Mouse (Mus musculus) large intestine, adult 2 months (tissue): ENCODE results near the gene Cacnb1. TPM values are rescaled to one million over a fixed set of nuclear protein-coding genes. Genes with fewer than 3 reads are reported as not detected.

Experiments
- DNase-seq: peaks from one replicate; pipeline ENCODE4 v3.0.0-alpha.2; 2012; ENCODE audit warnings: low read depth, low spot score
- WGBS: fragments of 180-500 bp; shearing (Covaris S2); methylation state at CpG from one replicate; pipeline ENCODE4 v1.1.7; 2018; 5-methylcytosine and 5-hydroxymethylcytosine counted together
- polyA plus RNA-seq: library from polyadenylated mRNA; depleted of rRNA; stranded (reverse); fragments of >200 nt; gene quantifications from 2 replicates; pipeline ENCODE4 v1.2.3, GENCODE M21; 2012

Gene Cacnb1
- polyA plus RNA-seq, 1 experiment: 3.9 TPM

DNA sequence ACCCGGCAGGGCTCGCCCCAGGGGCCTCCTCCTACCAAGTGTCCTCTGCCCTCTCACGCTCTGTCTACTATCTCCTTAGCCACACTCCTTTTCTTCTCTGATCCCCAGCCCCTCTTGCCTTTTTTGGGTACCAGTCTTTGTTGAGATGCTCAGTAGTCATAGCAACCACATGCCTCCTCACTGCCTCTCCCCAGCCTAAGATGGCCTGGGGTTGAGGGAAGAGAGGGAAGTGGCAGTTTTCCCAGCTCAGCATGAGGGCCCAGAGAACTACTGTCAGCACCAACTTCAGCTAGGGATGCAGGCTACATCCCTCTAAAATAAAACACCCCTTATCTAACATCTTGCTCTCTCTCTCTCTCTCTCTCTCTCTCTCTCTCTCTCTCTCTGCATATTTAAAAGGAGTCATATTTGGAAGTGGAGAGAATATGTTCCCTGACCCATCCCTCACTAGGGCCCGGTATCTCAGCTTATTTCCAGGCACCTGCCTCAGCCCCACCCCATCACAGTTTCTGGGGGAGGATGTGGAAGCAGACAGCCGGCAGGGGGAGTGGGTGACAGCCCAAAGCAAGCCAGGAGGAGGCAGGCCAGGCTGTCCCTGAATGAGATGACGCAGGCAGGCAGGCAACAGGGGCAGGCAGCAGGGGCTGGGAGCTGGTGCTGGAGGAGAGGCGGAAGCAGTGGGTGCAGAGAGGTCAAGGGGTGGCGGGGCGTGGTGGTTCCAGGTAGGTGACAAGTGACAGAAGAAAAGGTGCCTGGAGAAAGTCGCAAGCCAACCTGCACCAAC lies 3.8 kb downstream of the Cacnb1 start:
- WGBS: 40% methylated on average over 10 of the region's 10 CpGs
- no peak for DNase-seq

DNA sequence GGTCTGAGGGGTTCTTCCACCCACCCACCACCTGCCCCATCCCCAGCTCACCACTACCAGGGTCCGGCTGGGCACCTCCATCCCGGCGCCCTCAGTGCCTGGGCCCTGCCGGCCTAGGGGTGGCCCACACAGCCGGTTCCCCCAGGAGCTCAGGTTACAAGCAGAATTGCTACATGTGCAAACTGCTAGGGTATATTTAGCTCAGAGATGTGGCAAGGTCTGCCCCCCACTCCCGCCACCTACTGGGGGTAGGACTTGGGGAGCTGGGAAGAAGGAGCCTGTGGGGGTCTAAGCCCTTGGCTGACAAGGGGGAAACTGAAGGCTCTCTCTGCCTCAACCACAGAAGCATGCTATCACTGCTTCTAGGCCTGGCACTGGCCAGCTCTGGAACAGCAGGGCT lies 4.6 kb downstream of the Cacnb1 start:
- 88% methylated on average over 6 of the region's 6 CpGs for WGBS
- DNase-seq: no peak

DNA sequence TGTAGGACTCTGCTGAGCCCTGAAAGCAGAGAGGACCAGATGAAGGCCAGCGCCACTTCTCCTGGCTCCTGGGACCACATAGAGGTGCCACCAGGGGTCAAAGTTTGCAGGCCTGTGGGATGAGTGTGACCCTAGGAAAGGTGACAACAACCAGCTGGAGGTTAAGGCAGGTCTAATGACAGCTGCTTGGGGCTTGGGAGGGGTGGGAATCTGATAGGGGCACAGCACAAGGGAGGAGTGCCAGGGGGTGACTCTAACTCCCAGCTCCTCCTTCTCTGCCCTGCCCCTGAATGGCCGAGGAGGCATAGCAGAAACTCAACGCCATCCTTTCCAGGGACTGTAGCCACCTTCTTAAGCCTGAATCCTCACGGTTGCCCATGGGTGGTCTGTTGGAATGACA lies 6.0 kb downstream of the Cacnb1 start:
- WGBS: 91% methylated on average over 4 of the region's 4 CpGs
- no peak for DNase-seq

DNA sequence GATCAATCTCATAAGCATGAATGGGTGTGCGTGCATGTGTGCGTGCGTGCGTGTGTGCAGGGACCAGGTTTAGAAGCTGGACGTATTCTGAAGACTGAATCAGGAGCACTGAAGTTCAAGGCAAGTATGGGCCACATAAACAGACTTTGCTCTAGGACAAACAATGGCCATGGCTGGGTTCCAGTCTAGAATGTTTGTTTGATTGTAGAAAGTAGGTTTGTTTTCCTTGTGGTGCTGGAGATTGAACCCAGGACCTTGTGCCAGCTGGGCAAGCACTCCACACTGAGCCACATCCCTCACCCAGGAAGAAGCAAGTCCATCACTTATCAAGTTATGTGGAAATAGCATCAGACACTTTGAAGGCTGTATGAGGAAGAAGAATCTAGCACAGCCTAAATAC lies 6.7 kb downstream of the Cacnb1 start:
- DNase-seq: no peak
- 62% methylated on average over 5 of the region's 5 CpGs for WGBS

DNA sequence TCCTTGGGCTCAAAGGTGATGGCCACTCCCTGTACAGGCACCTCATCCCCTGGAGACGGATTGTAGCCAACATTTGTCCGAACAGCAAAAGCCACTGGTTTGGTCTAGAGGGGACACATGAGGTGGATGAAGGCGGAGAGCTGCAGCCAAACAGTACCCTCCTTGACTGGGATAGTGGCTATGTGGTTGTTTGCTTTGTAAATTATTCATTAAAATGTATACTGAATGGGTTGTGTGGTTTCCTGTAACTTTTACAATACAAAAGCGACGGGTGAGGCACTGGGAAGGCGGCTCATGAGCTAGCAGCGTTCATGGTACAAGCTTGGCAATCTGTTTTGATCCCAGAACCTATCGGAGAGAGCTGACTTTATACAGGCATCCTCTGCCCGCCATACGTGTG lies 10.0 kb downstream of the Cacnb1 start:
- WGBS: 36% methylated on average over 10 of the region's 10 CpGs
- no peak for DNase-seq

DNA sequence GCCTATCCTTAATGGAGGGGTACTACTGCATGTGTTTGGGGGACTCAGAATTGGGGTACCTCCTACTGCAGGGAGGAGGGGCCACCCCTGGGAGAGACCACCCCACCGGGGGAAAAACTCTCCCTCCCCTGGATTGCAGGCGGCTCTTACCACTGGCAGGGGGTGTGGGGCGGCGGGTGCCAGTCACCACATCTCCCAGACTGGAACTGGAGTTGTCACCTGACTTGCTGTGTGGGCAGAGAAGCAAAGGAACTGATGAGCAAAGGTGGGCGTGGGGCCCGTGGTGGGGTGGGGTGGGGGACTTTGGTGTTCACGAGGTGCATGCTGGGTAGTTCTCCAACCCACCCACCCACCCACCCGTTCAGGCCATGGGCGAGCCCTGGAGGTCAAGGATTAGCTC lies 11.1 kb downstream of the Cacnb1 start:
- 68% methylated on average over 9 of the region's 9 CpGs for WGBS
- no peak for DNase-seq

DNA sequence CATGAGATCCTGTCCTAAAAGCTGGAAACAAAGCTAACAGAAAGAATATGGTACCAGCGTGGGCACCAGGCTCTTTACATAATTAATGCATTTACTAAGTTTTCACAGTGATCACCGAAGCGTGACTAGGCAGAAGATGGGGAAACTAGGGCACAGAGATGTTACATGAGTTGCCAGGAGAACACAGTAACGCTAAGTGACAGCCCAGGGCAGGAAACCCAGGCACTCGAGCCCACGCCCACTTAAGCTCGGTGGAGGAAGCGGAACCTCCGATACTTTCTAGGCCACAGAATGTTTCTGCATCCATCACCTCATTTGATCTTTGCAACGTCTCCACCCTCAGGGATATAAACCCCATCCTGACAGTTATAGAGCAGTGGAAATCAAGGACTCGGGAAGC lies 14.7 kb downstream of the Cacnb1 start:
- DNase-seq: no peak
- WGBS: 64% methylated on average over 11 of the region's 11 CpGs

DNA sequence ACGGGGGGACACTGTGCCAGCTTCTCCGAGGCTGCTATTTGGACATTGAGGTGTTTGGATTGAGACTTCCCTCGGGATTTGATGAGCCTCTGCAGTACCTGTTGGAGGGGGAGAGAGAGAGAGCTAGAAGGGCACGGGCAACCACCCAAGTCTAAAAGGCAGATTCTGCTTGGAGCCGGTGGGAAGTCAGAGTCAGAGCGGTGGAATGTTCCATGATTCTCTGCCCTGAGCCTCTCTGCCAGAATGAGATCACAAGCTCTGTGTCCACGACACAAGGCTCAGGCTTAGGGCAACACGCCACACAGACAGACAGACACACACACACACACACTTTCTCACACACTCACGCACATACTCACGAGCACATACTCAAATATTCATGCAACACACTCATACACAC lies 17.1 kb downstream of the Cacnb1 start:
- 67% methylated on average over 10 of the region's 10 CpGs for WGBS
- DNase-seq: no peak

DNA sequence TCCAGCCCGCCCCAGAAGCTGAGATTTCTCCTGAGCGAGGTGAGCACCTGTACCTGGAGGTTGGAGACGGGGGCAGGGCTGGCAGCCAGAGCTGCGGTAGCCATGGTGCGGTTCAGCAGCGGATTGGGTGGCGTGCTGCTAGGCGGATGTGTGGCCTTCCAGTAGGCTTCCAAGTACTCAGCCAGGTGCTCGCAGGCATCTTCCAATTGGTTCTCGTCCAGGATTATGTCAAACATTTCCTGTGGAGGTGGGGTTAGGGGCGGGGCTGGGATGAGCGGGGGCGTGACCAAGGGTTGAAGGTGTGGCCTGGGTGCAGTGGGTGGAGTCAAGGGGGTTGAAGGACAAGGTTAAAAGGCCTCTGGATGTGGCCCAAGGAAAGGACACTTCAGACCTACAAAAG lies 17.8 kb downstream of the Cacnb1 start:
- WGBS: 51% methylated on average over 13 of the region's 13 CpGs

DNA sequence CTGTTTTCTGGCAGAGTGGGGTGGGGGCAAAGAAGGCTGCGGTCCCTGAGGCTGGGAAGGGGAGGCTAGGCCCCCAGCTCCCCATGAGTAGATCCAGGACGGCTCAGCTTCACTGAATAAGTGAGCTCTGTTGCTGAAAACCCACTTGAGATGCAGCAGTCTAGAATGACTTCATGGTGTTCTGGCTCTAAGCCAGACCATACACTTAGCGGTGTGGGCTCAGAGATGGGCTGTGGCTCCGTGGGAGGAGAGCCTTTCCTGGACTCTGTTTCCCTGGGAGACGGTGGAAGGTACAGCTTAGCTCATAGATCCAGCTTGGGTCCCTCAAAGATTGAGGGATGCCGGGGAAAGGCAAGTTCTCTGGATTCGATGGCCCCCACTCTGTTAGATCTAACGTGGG lies 18.7 kb downstream of the Cacnb1 start:
- no peak for DNase-seq
- 73% methylated on average over 8 of the region's 8 CpGs for WGBS

More for the DNA sequence above, 17.8 kb downstream of the Cacnb1 start:
- DNase-seq: no peak

DNA sequence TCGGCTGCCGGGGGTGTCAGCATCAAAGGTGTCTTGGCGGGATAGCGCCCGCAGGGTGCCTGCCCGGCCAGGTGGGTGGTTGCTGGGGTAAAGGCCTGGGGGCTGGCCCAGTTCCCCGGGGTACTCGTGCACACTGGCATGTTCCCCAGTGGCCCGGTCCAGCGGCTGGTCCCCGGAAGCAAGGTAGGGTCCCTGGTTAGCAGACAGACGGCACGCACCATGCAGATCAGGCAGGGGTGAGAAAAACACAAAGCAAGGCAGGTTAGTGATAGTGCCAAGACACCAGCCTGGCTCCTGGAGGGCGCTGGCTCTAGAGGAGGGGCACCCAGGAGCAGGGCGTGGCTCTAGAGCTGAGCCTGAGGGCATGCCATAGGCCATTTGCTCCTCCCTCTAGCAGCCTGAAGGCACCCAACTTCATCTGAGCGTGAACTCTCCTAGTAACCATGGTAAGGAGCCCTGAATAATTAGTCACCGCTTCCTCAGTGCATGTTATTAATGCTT lies 19.6 kb downstream of the Cacnb1 start:
- 49% methylated on average over 17 of the region's 17 CpGs for WGBS
- DNase-seq: no peak

DNA sequence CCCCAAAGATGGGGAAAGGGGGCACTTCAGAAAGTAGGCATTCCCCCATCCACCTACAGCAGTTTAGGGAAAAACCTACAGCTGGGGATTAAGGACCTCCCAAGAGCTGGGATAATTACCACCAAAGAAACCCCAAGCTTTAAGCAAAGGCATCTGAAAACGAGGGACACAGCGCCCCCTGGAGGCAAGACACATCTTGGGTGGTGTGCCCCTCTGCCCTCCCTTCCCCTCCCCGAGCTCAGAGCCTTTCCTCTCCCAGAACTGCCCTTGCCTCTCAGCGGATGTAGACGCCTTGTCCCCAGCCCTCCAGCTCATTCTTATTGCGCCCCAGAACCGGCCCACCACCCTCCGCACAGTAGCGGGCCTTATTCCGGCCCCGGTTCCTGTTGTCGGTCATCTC lies 20.2 kb downstream of the Cacnb1 start:
- no peak for DNase-seq
- 20% methylated on average over 12 of the region's 12 CpGs for WGBS

DNA sequence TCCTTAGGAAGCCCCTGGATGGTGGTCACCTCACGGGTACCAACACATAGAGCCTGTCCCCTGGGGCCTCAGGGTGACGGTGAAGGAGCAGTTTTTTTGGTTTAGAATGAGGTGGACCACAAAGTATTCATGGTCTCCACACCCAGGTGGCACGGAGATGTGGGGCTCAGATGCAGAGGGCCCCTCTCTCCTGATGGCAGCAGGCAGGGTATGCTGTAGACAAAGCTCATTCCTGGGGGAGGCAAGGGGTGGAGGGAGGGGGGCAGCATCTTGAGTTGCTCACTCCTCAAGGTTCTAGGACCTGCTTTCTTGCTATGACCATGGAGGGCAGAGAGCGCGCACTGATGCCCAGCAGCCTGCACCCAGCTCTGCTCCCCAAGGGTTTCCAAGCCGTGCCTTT lies 20.8 kb downstream of the Cacnb1 start:
- DNase-seq: no peak
- 60% methylated on average over 6 of the region's 6 CpGs for WGBS

DNA sequence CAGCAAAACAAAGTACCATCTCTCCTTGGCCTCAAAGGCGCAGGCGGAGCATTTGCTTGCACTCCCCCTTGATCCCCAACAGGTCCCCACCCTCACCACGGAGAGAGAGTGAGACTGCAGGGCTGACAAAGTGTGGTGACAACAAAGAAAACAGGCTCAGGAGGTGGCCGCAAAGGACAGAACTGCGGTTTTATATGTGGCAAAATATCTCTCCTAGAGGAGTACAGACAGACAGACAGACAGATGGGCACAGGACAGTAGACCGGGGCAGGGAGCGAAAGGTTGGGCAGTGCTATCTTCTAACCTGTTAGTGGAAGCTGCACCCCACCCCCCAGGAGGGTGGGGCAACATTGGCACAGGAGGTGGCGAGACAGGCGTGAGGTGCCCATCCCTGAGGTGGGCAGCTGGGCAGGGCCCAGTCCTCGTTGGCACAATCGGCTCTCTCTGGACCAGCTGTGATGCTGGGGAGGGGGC lies 21.4 kb downstream of the Cacnb1 start:
- 14% methylated on average over 11 of the region's 11 CpGs for WGBS
- no peak for DNase-seq

DNA sequence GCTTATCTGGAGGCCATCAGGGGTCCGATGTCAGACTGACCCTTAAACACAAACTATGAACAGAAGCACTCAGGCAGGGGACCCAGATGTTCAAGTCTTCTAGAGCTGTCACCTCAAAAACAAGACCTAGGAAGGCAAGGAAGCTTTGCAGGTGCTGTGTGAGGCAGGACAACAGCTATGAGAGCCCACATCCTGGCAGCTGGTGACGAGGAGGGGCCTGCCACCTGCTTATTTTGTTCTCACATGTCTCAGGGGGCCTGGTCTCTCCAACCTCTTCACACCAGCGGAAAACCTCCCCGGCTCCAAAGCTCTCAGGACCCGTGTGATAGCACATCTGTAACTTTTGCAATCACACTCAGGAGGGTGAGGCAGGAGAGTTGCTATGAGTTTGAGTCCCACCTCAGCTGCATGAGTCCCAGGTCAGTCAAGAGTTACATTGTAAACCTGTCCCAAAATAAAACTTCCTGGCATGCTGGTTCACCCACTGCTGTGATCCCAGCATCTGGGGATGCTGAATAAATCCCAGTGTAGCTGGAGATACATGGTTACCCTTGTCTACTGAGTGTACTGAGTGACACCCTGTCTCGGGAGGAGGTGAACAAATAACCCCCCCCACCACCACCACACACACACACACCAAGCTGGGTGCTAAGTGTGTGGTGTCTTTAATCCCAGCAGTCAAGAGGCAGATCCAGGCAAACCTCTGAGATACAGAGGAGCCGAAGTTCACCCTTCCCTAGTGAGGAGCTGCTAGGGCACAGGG lies 22.3 kb downstream of the Cacnb1 start:
- DNase-seq: no peak
- 32% methylated on average over 7 of the region's 7 CpGs for WGBS

DNA sequence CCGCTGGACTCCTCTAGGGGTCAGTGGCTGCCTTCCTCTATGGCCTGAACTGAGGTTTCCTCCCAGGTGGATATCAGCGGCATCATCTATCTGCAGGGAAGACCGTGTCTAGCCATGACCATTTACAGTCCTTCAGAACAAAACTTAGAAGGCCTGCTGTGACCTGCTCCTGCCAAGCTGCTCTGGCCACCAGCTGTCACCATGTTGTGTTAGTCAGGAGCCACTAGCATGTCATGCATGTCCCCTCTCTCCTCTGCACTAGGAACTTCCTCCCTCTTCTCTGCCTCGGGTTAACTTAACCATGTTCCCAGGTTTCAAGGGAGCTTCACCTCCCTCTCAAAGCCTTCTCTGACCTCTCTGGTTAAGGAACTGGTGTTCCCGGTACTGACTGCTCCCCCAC lies 23.1 kb downstream of the Cacnb1 start:
- WGBS: 51% methylated on average over 5 of the region's 5 CpGs
- DNase-seq: no peak

DNA sequence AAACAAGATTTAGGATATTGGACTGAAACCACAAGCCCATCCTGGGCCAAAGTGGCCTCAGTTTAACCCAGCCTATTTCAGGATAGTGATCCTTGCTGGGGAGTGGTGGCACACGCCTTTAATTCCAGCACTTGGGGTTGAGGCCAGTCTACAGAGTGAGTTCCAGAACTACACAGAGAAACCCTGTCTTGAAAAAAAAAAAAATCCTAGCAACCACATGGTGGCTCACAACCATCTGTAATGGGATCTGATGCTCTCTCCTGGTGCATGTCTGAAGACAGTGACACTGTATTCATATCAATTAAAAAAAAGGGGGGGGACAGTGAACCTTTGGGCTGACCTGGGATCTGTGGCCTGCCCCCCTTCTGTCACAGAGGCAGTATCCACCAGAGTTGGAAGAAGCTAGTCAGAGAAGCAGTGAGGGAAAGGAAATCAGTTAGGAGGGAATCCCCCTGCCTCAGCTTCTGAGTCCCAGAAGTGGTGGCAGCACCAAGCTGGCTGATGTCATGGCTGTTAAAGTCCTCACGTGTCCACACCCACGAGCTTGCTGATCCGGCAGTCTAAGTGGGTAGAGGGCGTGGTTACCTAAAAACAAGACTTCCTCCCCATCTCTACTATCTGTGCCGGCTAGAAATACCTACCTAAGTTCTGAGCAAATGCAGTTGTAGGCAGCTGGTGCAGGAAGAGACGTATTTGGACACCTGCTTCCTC lies 23.8 kb downstream of the Cacnb1 start:
- 25% methylated on average over 7 of the region's 7 CpGs for WGBS
- no peak for DNase-seq

DNA sequence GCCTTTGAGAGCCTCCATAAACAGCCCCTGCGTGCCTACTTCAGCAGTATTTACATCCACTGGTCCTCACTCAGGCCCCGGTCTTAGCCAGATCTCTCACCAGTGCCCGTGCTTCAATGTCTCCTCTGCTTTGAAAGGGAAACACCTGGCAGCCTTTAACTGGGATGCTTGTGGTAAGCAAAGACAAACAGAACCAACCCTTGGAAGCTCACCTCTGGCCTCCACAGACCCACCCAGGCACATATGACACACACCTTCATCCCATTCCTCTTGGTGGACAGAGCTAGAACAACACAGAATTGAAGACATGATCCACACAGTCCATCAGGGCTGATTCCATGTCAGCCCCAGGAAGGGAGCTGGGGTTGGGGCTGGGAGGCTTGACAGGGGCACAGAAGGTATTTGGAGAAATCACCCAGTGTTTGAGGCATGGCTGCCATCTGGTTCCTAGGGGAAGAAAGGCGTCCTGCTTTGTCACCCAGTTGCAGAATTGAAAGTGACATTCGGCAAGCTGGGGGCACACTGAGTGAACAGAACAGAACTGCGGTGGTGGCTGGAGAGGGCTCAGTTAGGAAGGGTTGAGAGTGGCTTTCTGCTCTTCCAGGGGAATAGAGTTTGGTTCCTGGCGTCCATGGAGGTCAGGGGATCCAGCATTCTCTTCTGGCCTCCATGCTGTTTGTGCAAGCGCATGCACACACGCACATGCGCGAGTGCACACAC lies 24.6 kb downstream of the Cacnb1 start:
- WGBS: 73% methylated on average over 11 of the region's 11 CpGs
- DNase-seq: no peak

DNA sequence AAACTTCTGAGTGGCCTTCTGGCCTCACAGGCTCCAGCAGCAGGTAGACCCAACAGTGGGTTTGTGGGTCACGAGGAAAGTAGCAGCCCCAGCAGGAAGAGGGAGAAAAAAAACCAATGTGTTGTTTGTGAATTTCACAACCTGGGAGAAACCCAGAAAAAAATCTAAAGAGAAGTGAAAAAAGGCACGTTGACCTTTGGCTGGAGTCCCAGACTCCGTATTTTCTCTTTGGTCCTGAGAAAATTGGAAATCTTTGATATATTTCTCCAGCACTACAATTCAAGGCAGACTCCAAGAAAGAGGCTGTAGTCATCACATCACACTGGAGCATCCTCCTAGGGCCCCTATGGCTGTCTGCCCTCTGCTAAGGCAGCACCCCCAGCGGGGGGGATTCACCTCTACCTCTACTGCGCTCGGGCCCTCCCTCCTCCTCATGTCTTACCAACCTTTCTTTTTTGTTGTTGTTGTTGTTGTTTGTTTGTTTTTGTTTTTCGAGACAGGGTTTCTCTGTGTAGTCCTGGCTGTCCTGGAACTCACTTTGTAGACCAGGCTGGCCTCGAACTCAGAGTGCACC lies 25.4 kb downstream of the Cacnb1 start:
- 72% methylated on average over 8 of the region's 8 CpGs for WGBS
- no peak for DNase-seq
